Mouse (Mus musculus): ENCODE data around the gene Sez6l.

GRCm38 (mm10) chr5:112419535-112419934 lies 157.4 kb downstream of the Sez6l start:
- TF ChIP-seq CTCF (IDR thresholded peaks at IDR 0.05; ENCODE audit: low read depth, low read length): no peak
- no peak for TF ChIP-seq TAL1 (conservative IDR thresholded peaks at IDR 0.05; ENCODE audit: low read depth, low read length)
- TF ChIP-seq GATA1 (IDR thresholded peaks at IDR 0.05; ENCODE audit: borderline replicate concordance, low read length): no peak
